Mouse (Mus musculus) hindbrain, embryonic 12.5 days (tissue): ENCODE measurements around the gene Tfpt. TPM values are rescaled to one million over a fixed set of nuclear protein-coding genes. Genes with fewer than 3 reads are reported as not detected.
"Not testable (repeated sequence)": the region's sequence is repeated elsewhere in the genome, so short reads cannot be mapped to it uniquely, and the experiment has no call there.

Source experiments
- ATAC-seq: fragments of 200-750 bp; cut with Nextera tagmentation; 2 replicates; pipeline ENCODE4 v1.8.0; 2017; ENCODE audit warnings: moderate TSS enrichment; ENCODE audit not compliant: low FRiP score
- H3K27ac ChIP-seq: fragments of 300-500 bp; sonication (generic); 2 replicates; pipeline ENCODE4 v1.5.1; 2016; ENCODE audit warnings: mild to moderate bottlenecking
- H3K27me3 ChIP-seq: fragments of 300-500 bp; sonication (generic); 2 replicates; pipeline ENCODE4 v1.6.1; 2016; ENCODE audit warnings: mild to moderate bottlenecking
- H3K36me3 ChIP-seq: fragments of 300-500 bp; sonication (generic); 2 replicates; pipeline ENCODE4 v1.6.1; 2016; ENCODE audit warnings: mild to moderate bottlenecking
- H3K4me1 ChIP-seq: fragments of 300-500 bp; sonication (generic); 2 replicates; pipeline ENCODE4 v1.6.1; 2016
- H3K4me2 ChIP-seq: fragments of 300-500 bp; sonication (generic); replicated peaks from 2 replicates; pipeline ENCODE4 v1.6.1; 2016; ENCODE audit warnings: mild to moderate bottlenecking
- H3K4me3 ChIP-seq: fragments of 300-500 bp; sonication (generic); 2 replicates; pipeline ENCODE4 v1.5.1; 2016; ENCODE audit warnings: mild to moderate bottlenecking
- H3K9ac ChIP-seq: fragments of 300-500 bp; sonication (generic); 2 replicates; pipeline ENCODE4 v1.6.1; 2016; ENCODE audit warnings: mild to moderate bottlenecking, moderate library complexity
- H3K9me3 ChIP-seq: fragments of 300-500 bp; sonication (generic); replicated peaks from 2 replicates; pipeline ENCODE4 v1.6.1; 2016; ENCODE audit warnings: mild to moderate bottlenecking
- WGBS: fragments of 180-500 bp; shearing (Covaris S2); methylation state at CpG from one replicate; pipeline ENCODE4 v1.1.7; 2016; 5-methylcytosine and 5-hydroxymethylcytosine counted together
- polyA plus RNA-seq: library from polyadenylated mRNA; unstranded; fragments of >200 nt; fragmentation: Nextera tagmentation; extraction: Ambion mirVana; gene quantifications from 2 replicates; pipeline ENCODE4 v1.2.1, GENCODE M21; 2016

Tfpt gene
- polyA plus RNA-seq, 1 experiment from 2014 or later, result 38.1 TPM

DNA sequence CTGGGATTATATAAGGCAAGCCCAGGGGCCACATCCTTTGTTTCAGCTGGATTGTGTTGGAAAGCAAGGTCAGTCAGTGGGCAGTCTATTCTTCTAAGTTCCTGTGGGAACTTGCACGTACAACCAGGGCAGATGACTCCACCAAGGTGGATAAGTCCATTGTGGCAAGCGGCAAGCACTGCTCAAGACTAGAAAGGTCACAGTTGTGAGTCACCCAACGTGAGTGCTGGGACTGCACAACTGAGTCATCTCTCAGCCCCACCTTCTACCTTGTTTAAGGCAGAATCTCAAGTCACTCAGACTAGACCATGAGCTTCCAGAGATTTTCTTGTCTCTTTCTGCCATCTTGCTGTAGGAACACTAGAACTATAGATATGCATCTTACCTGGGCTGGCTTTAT, 39.2 kb downstream of the Tfpt start:
- Histone ChIP-seq H3K4me1 (no peaks in the 10 kb centered on the region), H3K36me3 (no peaks in the 10 kb centered on the region), H3K27me3 (no peaks in the 10 kb centered on the region), H3K9ac (no peak overlapping the region), H3K9me3 (no peaks in the 10 kb centered on the region), H3K4me2 (no peak overlapping the region), H3K4me3 (no peak overlapping the region), H3K27ac (no peak overlapping the region)
- ATAC-seq, result no peak
- 89% methylated on average over 3 of the region's 3 CpGs for WGBS

DNA sequence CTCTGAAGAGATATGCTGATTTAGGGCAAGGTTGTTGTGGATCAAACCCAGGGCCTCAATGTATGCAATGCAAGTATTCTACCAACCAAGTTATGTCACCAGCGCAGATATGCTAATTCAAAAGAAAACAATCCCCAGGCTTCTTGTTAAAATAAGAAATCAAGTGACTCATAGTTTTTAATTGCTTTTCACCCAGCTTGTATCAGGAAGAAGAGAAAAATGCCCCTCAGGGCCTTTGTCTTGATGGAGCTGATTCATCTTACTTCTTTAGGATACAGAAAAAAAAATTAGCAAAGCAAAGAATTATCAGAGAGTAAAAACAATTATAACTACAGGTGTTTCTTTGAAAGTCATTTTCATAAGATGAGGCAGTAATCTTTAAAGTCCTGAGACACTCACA, 42.4 kb downstream of the Tfpt start:
- 69% methylated on average over 1 of the region's 1 CpGs for WGBS
- no peaks in the 10 kb centered on the region for H3K4me1 ChIP-seq
- no peaks in the 10 kb centered on the region for H3K27me3 ChIP-seq
- H3K4me2 ChIP-seq, result no peak overlapping the region
- no peak overlapping the region for H3K27ac ChIP-seq
- H3K9me3 ChIP-seq, result no peaks in the 10 kb centered on the region
- H3K4me3 ChIP-seq, result no peak overlapping the region
- ATAC-seq, result no peak
- H3K36me3 ChIP-seq, result no peaks in the 10 kb centered on the region
- H3K9ac ChIP-seq, result no peak overlapping the region

GRCm38 (mm10) chr7:3586255-3586654, 43.5 kb downstream of the Tfpt start:
- H3K4me3 ChIP-seq, result no peak overlapping the region
- H3K27ac ChIP-seq, result no peak overlapping the region
- H3K4me1 ChIP-seq, result no peaks in the 10 kb centered on the region
- H3K27me3 ChIP-seq, result no peaks in the 10 kb centered on the region
- H3K9me3 ChIP-seq, result no peaks in the 10 kb centered on the region
- H3K4me2 ChIP-seq, result no peak overlapping the region
- WGBS, result 5% methylated on average over 5 of the region's 5 CpGs
- H3K9ac ChIP-seq, result no peak overlapping the region
- ATAC-seq, result no peak
- no peaks in the 10 kb centered on the region for H3K36me3 ChIP-seq

- Histone ChIP-seq H3K27ac (no peak overlapping the region), H3K4me2 (no peak overlapping the region), H3K36me3 (no peaks in the 10 kb centered on the region), H3K4me1 (no peaks in the 10 kb centered on the region), H3K9me3 (no peaks in the 10 kb centered on the region), H3K4me3 (no peak overlapping the region), H3K9ac (no peak overlapping the region), H3K27me3 (no peaks in the 10 kb centered on the region)
- no peak for ATAC-seq
- 15% methylated on average over 6 of the region's 6 CpGs for WGBS
Observed at GRCm38 (mm10) chr7:3585763-3586162, 44.0 kb downstream of the Tfpt start.

GRCm38 (mm10) chr7:3580029-3580428, 49.7 kb downstream of the Tfpt start:
- Histone ChIP-seq H3K4me3 (no peak overlapping the region), H3K36me3 (no peaks in the 10 kb centered on the region), H3K27ac (no peak overlapping the region), H3K9me3 (no peaks in the 10 kb centered on the region), H3K4me1 (no peaks in the 10 kb centered on the region), H3K9ac (no peak overlapping the region), H3K4me2 (no peak overlapping the region), H3K27me3 (no peaks in the 10 kb centered on the region)
- no peak for ATAC-seq
- 63% methylated on average over 2 of the region's 2 CpGs for WGBS

DNA sequence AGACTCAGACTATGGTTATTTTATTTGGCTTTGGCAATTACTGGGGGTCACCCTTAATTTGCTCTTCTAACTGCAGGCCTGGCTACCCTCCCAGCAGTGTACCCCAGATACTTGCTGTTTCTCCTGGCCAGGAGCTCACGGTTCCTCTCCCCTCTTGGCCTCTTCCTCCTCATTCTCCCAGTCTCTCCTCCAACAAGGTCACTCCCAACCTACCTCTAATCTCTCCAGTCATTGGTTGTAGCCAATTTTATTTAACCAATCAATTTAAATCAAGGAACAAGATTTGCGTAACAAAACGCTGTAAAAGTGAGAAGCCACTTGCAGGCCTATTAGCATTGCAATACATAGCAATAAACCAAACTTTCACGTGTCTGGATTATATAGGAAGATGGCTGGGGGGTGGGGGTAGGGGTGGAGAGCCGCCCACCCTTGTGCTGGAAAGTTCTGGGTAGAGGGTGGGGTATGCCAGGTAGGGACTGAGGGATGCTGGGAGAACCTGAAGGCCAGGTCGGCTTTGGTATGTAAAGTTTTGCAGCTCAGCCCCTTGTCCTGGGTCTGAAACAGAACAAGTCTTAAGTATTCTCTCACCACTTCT, 50.7 kb downstream of the Tfpt start:
- Histone ChIP-seq H3K4me1 (no peaks in the 10 kb centered on the region), H3K27ac (no peak overlapping the region), H3K9me3 (no peaks in the 10 kb centered on the region), H3K4me2 (no peak overlapping the region), H3K36me3 (no peaks in the 10 kb centered on the region), H3K27me3 (no peaks in the 10 kb centered on the region), H3K4me3 (no peak overlapping the region), H3K9ac (no peak overlapping the region)
- WGBS, result 66% methylated on average over 6 of the region's 6 CpGs
- no peak for ATAC-seq

GRCm38 (mm10) chr7:3578196-3578595, 51.5 kb downstream of the Tfpt start:
- no peak overlapping the region for H3K4me2 ChIP-seq
- 79% methylated on average over 2 of the region's 2 CpGs for WGBS
- no peak for ATAC-seq

GRCm38 (mm10) chr7:3576354-3577124, 53.2 kb downstream of the Tfpt start:
- H3K4me2 ChIP-seq, result no peak overlapping the region
- WGBS, result 80% methylated on average over 5 of the region's 5 CpGs
- no peaks in the 10 kb centered on the region for H3K27me3 ChIP-seq
- no peak for ATAC-seq
- H3K9me3 ChIP-seq, result no peaks in the 10 kb centered on the region
- H3K27ac ChIP-seq, result no peak overlapping the region
- H3K36me3 ChIP-seq, result no peaks in the 10 kb centered on the region
- H3K4me3 ChIP-seq, result no peak overlapping the region
- H3K9ac ChIP-seq, result no peak overlapping the region
- no peaks in the 10 kb centered on the region for H3K4me1 ChIP-seq

More at GRCm38 (mm10) chr7:3578196-3578595, 51.5 kb downstream of the Tfpt start:
- Histone ChIP-seq H3K27ac (no peak overlapping the region), H3K36me3 (no peaks in the 10 kb centered on the region), H3K4me1 (no peaks in the 10 kb centered on the region), H3K4me3 (no peak overlapping the region), H3K9me3 (no peaks in the 10 kb centered on the region), H3K9ac (no peak overlapping the region), H3K27me3 (no peaks in the 10 kb centered on the region)

GRCm38 (mm10) chr7:3574216-3574615, 55.5 kb downstream of the Tfpt start:
- Histone ChIP-seq H3K27ac (no peak overlapping the region), H3K36me3 (no peaks in the 10 kb centered on the region), H3K9me3 (no peaks in the 10 kb centered on the region), H3K4me2 (no peak overlapping the region), H3K9ac (no peak overlapping the region), H3K27me3 (no peaks in the 10 kb centered on the region), H3K4me3 (no peak overlapping the region), H3K4me1 (no peaks in the 10 kb centered on the region)
- 63% methylated on average over 5 of the region's 5 CpGs for WGBS
- no peak for ATAC-seq

- ATAC-seq, result no peak
- no peak overlapping the region for H3K4me3 ChIP-seq
- H3K4me1 ChIP-seq, result no peaks in the 10 kb centered on the region
- H3K27me3 ChIP-seq, result no peaks in the 10 kb centered on the region
- H3K27ac ChIP-seq, result no peak overlapping the region
- no peaks in the 10 kb centered on the region for H3K9me3 ChIP-seq
- no peak overlapping the region for H3K4me2 ChIP-seq
- H3K36me3 ChIP-seq, result no peaks in the 10 kb centered on the region
- 89% methylated on average over 1 of the region's 1 CpGs for WGBS
- no peak overlapping the region for H3K9ac ChIP-seq
Observed at GRCm38 (mm10) chr7:3571847-3572246, 57.9 kb downstream of the Tfpt start.

DNA sequence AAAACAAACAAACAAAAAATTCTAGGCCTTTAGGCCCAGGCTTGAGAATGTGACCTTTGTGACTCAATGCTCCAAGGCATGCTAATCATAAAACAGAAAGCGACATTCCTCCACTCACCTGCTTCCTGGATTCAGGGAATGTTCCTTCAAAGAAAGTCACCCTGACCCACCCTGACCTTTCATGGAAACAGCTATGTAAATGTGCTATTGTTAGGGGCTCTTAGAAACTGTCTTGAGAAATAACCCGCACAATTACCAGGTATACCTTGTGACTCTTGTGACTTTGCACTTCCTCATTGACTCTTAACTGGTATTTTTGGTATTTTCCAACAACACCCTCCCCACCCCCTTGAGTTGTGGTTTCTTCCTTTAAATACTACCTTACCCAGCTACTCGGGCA, 59.1 kb downstream of the Tfpt start:
- not testable (repeated sequence) for H3K9me3 ChIP-seq, H3K4me3 ChIP-seq, H3K27ac ChIP-seq, H3K27me3 ChIP-seq, H3K36me3 ChIP-seq, H3K4me1 ChIP-seq, H3K4me2 ChIP-seq, H3K9ac ChIP-seq, ATAC-seq
- WGBS, result 87% methylated on average over 3 of the region's 3 CpGs
